In genomic region chr14:77792998-77793397, GRCm38 (mm10) we compare ENCODE assay signal across 25 mouse cellular contexts.
"Had no signal": no experiment of that assay in that cellular context is flagged by ENCODE, and none has a peak within 500 bp of the region (broad histone marks: within the 10 kb centered on the region; RNA-seq: fewer than 3 reads in every experiment).

No protein-coding gene starts in this region.

- H3K4me2 ChIP-seq: heart, embryonic 11.5 days; heart, embryonic 13.5 days; heart, embryonic 15.5 days; hindbrain, embryonic 12.5 days; hindbrain, embryonic 14.5 days; intestine, embryonic 15.5 days; limb, embryonic 13.5 days; limb, embryonic 15.5 days; liver, embryonic 12.5 days had no signal

- DNase-seq: gastrocnemius, adult 2 months; gastrocnemius, postnatal 10 days; gastrocnemius, postnatal 25 days; heart, adult 2 months; heart, postnatal 4 days; kidney, adult 18-20 months; kidney, adult 8-10 months; kidney, postnatal 10 days; kidney, postnatal 25 days; kidney, postnatal 4 days; left cerebral cortex, postnatal 4 days had no signal

- ATAC-seq: hindbrain, embryonic 16.5 days; inflammation-experienced regulatory T-cells, adult 6 months; intestine, embryonic 15.5 days; intestine, postnatal 0 days; liver, embryonic 12.5 days had no signal

- H3K9ac ChIP-seq: heart, embryonic 13.5 days; heart, embryonic 15.5 days; hindbrain, embryonic 12.5 days; hindbrain, embryonic 14.5 days; intestine, embryonic 15.5 days; limb, embryonic 13.5 days; limb, embryonic 15.5 days; liver, embryonic 12.5 days; liver, embryonic 14.5 days had no signal

- H3K36me3 ChIP-seq: heart, embryonic 13.5 days; heart, embryonic 15.5 days; hindbrain, embryonic 10.5 days; hindbrain, embryonic 12.5 days; intestine, embryonic 15.5 days; limb, embryonic 13.5 days; limb, embryonic 15.5 days; liver, embryonic 12.5 days had no signal

- H3K4me3 ChIP-seq: gastrocnemius, adult 2 months; heart, adult 2 months; heart, embryonic 13.5 days; heart, embryonic 15.5 days; hindbrain, embryonic 10.5 days; hindbrain, embryonic 12.5 days; intestine, embryonic 15.5 days; limb, embryonic 13.5 days; limb, embryonic 15.5 days; liver, embryonic 12.5 days had no signal

- H3K27ac ChIP-seq: gastrocnemius, adult 2 months; heart, adult 2 months; heart, embryonic 13.5 days; heart, embryonic 15.5 days; hindbrain, embryonic 10.5 days; hindbrain, embryonic 12.5 days; hindbrain, embryonic 14.5 days; intestine, embryonic 15.5 days; limb, embryonic 13.5 days; limb, embryonic 15.5 days; liver, embryonic 12.5 days; liver, embryonic 14.5 days had no signal

- H3K27me3 ChIP-seq: heart, embryonic 13.5 days; heart, embryonic 15.5 days; hindbrain, embryonic 12.5 days; intestine, embryonic 15.5 days; limb, embryonic 13.5 days; limb, embryonic 15.5 days; liver, embryonic 12.5 days had no signal

- H3K9me3 ChIP-seq: heart, embryonic 13.5 days; heart, embryonic 15.5 days; hindbrain, embryonic 10.5 days; hindbrain, embryonic 12.5 days; intestine, embryonic 15.5 days; limb, embryonic 13.5 days; limb, embryonic 15.5 days; liver, embryonic 12.5 days had no signal

- H3K4me1 ChIP-seq: heart, embryonic 15.5 days; hindbrain, embryonic 10.5 days; hindbrain, embryonic 12.5 days; intestine, embryonic 15.5 days; liver, embryonic 12.5 days had no signal
